Mouse (Mus musculus) limb, embryonic 14.5 days (tissue): ENCODE measurements around the gene Dhrs4. TPM values are rescaled to one million over a fixed set of nuclear protein-coding genes. Genes with fewer than 3 reads are reported as not detected.
A peak's percentile ranks its signal among the peaks of the same experiment; 100 is the strongest.

ENCODE experiments used
- ATAC-seq: fragments of 200-750 bp; cut with Nextera tagmentation; 2 replicates; pipeline ENCODE4 v1.8.0; 2017; ENCODE audit warnings: low read depth, moderate number of reproducible peaks, moderate TSS enrichment; ENCODE audit not compliant: low FRiP score
- DNase-seq: peaks from one replicate; pipeline ENCODE4 v3.0.0-alpha.2; 2015; ENCODE audit warnings: low spot score
- H3K27ac ChIP-seq: fragments of 300-500 bp; sonication (generic); replicated peaks from 2 replicates; pipeline ENCODE4 v1.5.1; 2014; ENCODE audit warnings: low read depth, mild to moderate bottlenecking, low read length, moderate library complexity, mixed read lengths
- H3K27me3 ChIP-seq: fragments of 300-500 bp; sonication (generic); 2 replicates; pipeline ENCODE4 v1.6.1; 2014; ENCODE audit warnings: low read length, mixed read lengths; ENCODE audit not compliant: control insufficient read depth, insufficient read depth
- H3K36me3 ChIP-seq: fragments of 300-500 bp; sonication (generic); 2 replicates; pipeline ENCODE4 v1.6.1; 2014; ENCODE audit warnings: mild to moderate bottlenecking, low read length, moderate library complexity, mixed read lengths; ENCODE audit not compliant: control insufficient read depth, insufficient read depth
- H3K4me1 ChIP-seq: fragments of 300-500 bp; sonication (generic); 2 replicates; pipeline ENCODE4 v1.6.1; 2014; ENCODE audit warnings: antibody characterized with exemption, low read length, mixed read lengths; ENCODE audit not compliant: control insufficient read depth, insufficient read depth
- H3K4me2 ChIP-seq: fragments of 300-500 bp; sonication (generic); replicated peaks from 2 replicates; pipeline ENCODE4 v1.6.1; 2014; ENCODE audit warnings: low read depth, mild to moderate bottlenecking, low read length, moderate library complexity; ENCODE audit not compliant: severe bottlenecking
- H3K4me3 ChIP-seq: fragments of 300-500 bp; sonication (generic); replicated peaks from 2 replicates; pipeline ENCODE4 v1.5.1; 2014; ENCODE audit warnings: low read length
- H3K9ac ChIP-seq: fragments of 300-500 bp; sonication (generic); 2 replicates; pipeline ENCODE4 v1.6.1; 2014; ENCODE audit warnings: mild to moderate bottlenecking, low read depth, low read length, moderate library complexity; ENCODE audit not compliant: severe bottlenecking
- H3K9me3 ChIP-seq: fragments of 300-500 bp; sonication (generic); 2 replicates; pipeline ENCODE4 v1.6.1; 2016; ENCODE audit warnings: low read length; ENCODE audit not compliant: control insufficient read depth
- POLR2A ChIP-seq: fragments of 200-500 bp; IDR thresholded peaks from 2 replicates; pipeline ENCODE4 v1.8.0; 2012; ENCODE audit warnings: inconsistent platforms, mild to moderate bottlenecking, moderate library complexity, borderline replicate concordance; ENCODE audit not compliant: insufficient read depth, insufficient read length; ENCODE audit errors: extremely low read depth
- WGBS: fragments of 180-500 bp; shearing (Covaris S2); extraction: QIAGEN DNeasy Blood & Tissue Kit; methylation state at CpG from one replicate; pipeline ENCODE4 v1.1.7; 2014; 5-methylcytosine and 5-hydroxymethylcytosine counted together
- polyA plus RNA-seq, 2 experiments: library from polyadenylated mRNA; depleted of rRNA in 1 of 2; stranded (reverse) in 1 of 2; unstranded in 1 of 2; fragments of >200 nt; fragmentation: Nextera tagmentation in 1 of 2; extraction: Ambion mirVana in 1 of 2; gene quantifications; 2 replicates each; pipeline versions ENCODE4 v1.2.1 to v1.2.3; 2012 to 2014

Dhrs4 gene
- polyA plus RNA-seq, 2 experiments, result 48.4 to 58.6 TPM

- no peak for DNase-seq
- no peaks in the 10 kb centered on the region for H3K9me3 ChIP-seq
- no peaks in the 10 kb centered on the region for H3K4me1 ChIP-seq
- H3K4me3 ChIP-seq, result no peak overlapping the region
- peaks cover 33% of the 10 kb centered on the region for H3K27me3 ChIP-seq
- 70% methylated on average over 4 of the region's 4 CpGs for WGBS
- no peaks in the 10 kb centered on the region for H3K36me3 ChIP-seq
- no peak for TF ChIP-seq POLR2A
- ATAC-seq, result no peak
- H3K9ac ChIP-seq, result no peak overlapping the region
- no peak overlapping the region for H3K4me2 ChIP-seq
- H3K27ac ChIP-seq, result no peak overlapping the region
These were observed 41.0 kb downstream of the Dhrs4 start for GRCm38 (mm10) chr14:55519604-55520003.

- no peak overlapping the region for H3K27ac ChIP-seq
- H3K4me3 ChIP-seq, result peak overlapping the region; percentile 43
- TF ChIP-seq POLR2A, result no peak
- no peaks in the 10 kb centered on the region for H3K36me3 ChIP-seq
- H3K27me3 ChIP-seq, result peaks cover 34% of the 10 kb centered on the region
- H3K9me3 ChIP-seq, result no peaks in the 10 kb centered on the region
- ATAC-seq (no peak), DNase-seq (no peak)
- peak overlapping the region; percentile 84 for H3K4me2 ChIP-seq
- peak overlapping the region; percentile 48 for H3K9ac ChIP-seq
- under 1% methylated on average over 61 of the region's 61 CpGs for WGBS
- H3K4me1 ChIP-seq, result no peaks in the 10 kb centered on the region
These were observed 42.1 kb downstream of the Dhrs4 start for GRCm38 (mm10) chr14:55520451-55521361.

- Histone ChIP-seq H3K9ac (no peak overlapping the region), H3K9me3 (no peaks in the 10 kb centered on the region), H3K4me1 (no peaks in the 10 kb centered on the region), H3K4me3 (no peak overlapping the region), H3K4me2 (no peak overlapping the region), H3K27ac (no peak overlapping the region), H3K27me3 (peaks cover 31% of the 10 kb centered on the region), H3K36me3 (no peaks in the 10 kb centered on the region)
- ATAC-seq (no peak), DNase-seq (no peak)
- no peak for TF ChIP-seq POLR2A
- WGBS, result 68% methylated on average over 4 of the region's 4 CpGs
These were observed 45.5 kb downstream of the Dhrs4 start for GRCm38 (mm10) chr14:55524062-55524461.

- no peak for TF ChIP-seq POLR2A
- no peaks in the 10 kb centered on the region for H3K36me3 ChIP-seq
- H3K4me2 ChIP-seq, result no peak within 1 kb of the TSS
- 23% methylated on average over 8 of the region's 8 CpGs for WGBS
- H3K4me3 ChIP-seq, result no peak within 1 kb of the TSS
- H3K9ac ChIP-seq, result no peak within 1 kb of the TSS
- no peak within 1 kb of the TSS for H3K27ac ChIP-seq
- ATAC-seq, result no peak
- no peaks in the 10 kb centered on the region for H3K9me3 ChIP-seq
- peaks cover 25% of the 10 kb centered on the region for H3K27me3 ChIP-seq
- no peak for DNase-seq
- H3K4me1 ChIP-seq, result no peaks in the 10 kb centered on the region
These were observed 46.2 kb downstream of the Dhrs4 start, which contains the start of gene Nrl for GRCm38 (mm10) chr14:55524785-55525184. Gene Nrl, minus strand, starts transcription at chr14:55524981.

- no peaks in the 10 kb centered on the region for H3K4me1 ChIP-seq
- no peak overlapping the region for H3K9ac ChIP-seq
- no peak for DNase-seq
- H3K36me3 ChIP-seq, result no peaks in the 10 kb centered on the region
- H3K27me3 ChIP-seq, result peaks cover 8% of the 10 kb centered on the region; the same call in 1 of the 2 replicates
- H3K27ac ChIP-seq, result no peak overlapping the region
- WGBS, result 80% methylated on average over 2 of the region's 2 CpGs
- H3K9me3 ChIP-seq, result no peaks in the 10 kb centered on the region
- no peak for TF ChIP-seq POLR2A
- no peak overlapping the region for H3K4me3 ChIP-seq
- ATAC-seq, result no peak
- H3K4me2 ChIP-seq, result no peak overlapping the region
These were observed 48.1 kb downstream of the Dhrs4 start for GRCm38 (mm10) chr14:55526674-55527073.
